Mouse (Mus musculus) CH12.LX (cell line): Measurements from ENCODE around the gene Esr2. TPM values are rescaled to one million over a fixed set of nuclear protein-coding genes. Genes with fewer than 3 reads are reported as not detected.

Source experiments
- DNase-seq: peaks from one replicate; pipeline ENCODE4 v3.0.0-alpha.2; 2013; ENCODE audit errors: extremely low read depth
- H3K27ac ChIP-seq: 2 replicates; pipeline ENCODE4 v1.5.1; 2012; ENCODE audit warnings: low read depth, mild to moderate bottlenecking, control low read depth, moderate library complexity; ENCODE audit not compliant: insufficient read depth
- H3K27me3 ChIP-seq: replicated peaks from 2 replicates; pipeline ENCODE3; 2012; ENCODE audit warnings: inconsistent platforms
- H3K36me3 ChIP-seq, 2 experiments: replicated peaks in 1 of 2; 2 replicates each; pipeline versions ENCODE3 to v1.6.1; 2012; ENCODE audit warnings: inconsistent platforms in 1 of 2, low read length in 1 of 2, mild to moderate bottlenecking in 1 of 2, mixed read lengths in 1 of 2, moderate library complexity in 1 of 2; ENCODE audit not compliant: control insufficient read depth in 1 of 2, insufficient read depth in 1 of 2
- H3K4me1 ChIP-seq, 2 experiments: 2 replicates each; pipeline ENCODE4 v1.6.1; 2012; ENCODE audit warnings: inconsistent platforms in 1 of 2, moderate library complexity in 1 of 2; ENCODE audit not compliant: insufficient read depth in 2 of 2, control insufficient read depth in 1 of 2
- H3K4me2 ChIP-seq: 2 replicates; pipeline ENCODE4 v1.6.1; 2012; ENCODE audit warnings: low read depth, mild to moderate bottlenecking, control low read depth; ENCODE audit not compliant: poor library complexity, insufficient read depth, severe bottlenecking
- H3K4me3 ChIP-seq, 3 experiments: fragments of 150-350 bp in 1 of 3; sonication (generic) in 1 of 3; replicated peaks in 1 of 3; 2 replicates each; pipeline versions ENCODE3 to v1.5.1; 2011 to 2012; ENCODE audit warnings: low read depth in 2 of 3, low read length in 2 of 3, mild to moderate bottlenecking in 2 of 3, moderate library complexity in 2 of 3, control low read depth in 1 of 3, improper control_type of control experiment in 1 of 3, inconsistent platforms in 1 of 3, mixed read lengths in 1 of 3; ENCODE audit not compliant: poor library complexity in 1 of 3
- H3K79me2 ChIP-seq: replicated peaks from 2 replicates; pipeline ENCODE4 v1.6.1; 2012; ENCODE audit warnings: mild to moderate bottlenecking, moderate library complexity; ENCODE audit not compliant: control insufficient read depth, poor library complexity, insufficient read depth, severe bottlenecking; ENCODE audit errors: extremely low read depth
- H3K9ac ChIP-seq: 2 replicates; pipeline ENCODE4 v1.6.1; 2012; ENCODE audit warnings: low read depth, mild to moderate bottlenecking, control low read depth, moderate library complexity; ENCODE audit not compliant: insufficient read depth
- H3K9me3 ChIP-seq: replicated peaks from 2 replicates; pipeline ENCODE3; 2012; ENCODE audit warnings: low read length, inconsistent platforms, mixed read lengths
- BHLHE40 ChIP-seq: IDR thresholded peaks from 2 replicates; pipeline ENCODE4 v1.6.1; 2011; ENCODE audit warnings: mild to moderate bottlenecking, low read depth, low read length, improper control_type of control experiment
- CHD1 ChIP-seq: IDR thresholded peaks from 2 replicates; pipeline ENCODE4 v1.6.1; 2012; ENCODE audit warnings: low read depth, low read length, improper control_type of control experiment, inconsistent platforms
- CHD2 ChIP-seq: IDR thresholded peaks from 2 replicates; pipeline ENCODE4 v1.6.1; 2011; ENCODE audit warnings: low read length, improper control_type of control experiment
- E2F4 ChIP-seq: IDR thresholded peaks from 2 replicates; pipeline ENCODE4 v1.6.1; 2011; ENCODE audit warnings: low read depth, low read length, improper control_type of control experiment; ENCODE audit not compliant: insufficient replicate concordance
- ELF1 ChIP-seq: IDR thresholded peaks from 2 replicates; pipeline ENCODE4 v1.6.1; 2014; ENCODE audit warnings: low read depth, mild to moderate bottlenecking, inconsistent platforms, low read length, improper control_type of control experiment
- EP300 ChIP-seq: IDR thresholded peaks from 2 replicates; pipeline ENCODE4 v1.6.1; 2011; ENCODE audit warnings: low read length, improper control_type of control experiment
- JUN ChIP-seq: IDR thresholded peaks from 2 replicates; pipeline ENCODE4 v1.6.1; 2011; ENCODE audit warnings: low read depth, mild to moderate bottlenecking, low read length, improper control_type of control experiment, moderate library complexity; ENCODE audit not compliant: insufficient read depth
- KAT2A ChIP-seq: IDR thresholded peaks from 2 replicates; pipeline ENCODE4 v1.6.1; 2012; ENCODE audit warnings: low read length, improper control_type of control experiment, inconsistent platforms; ENCODE audit not compliant: insufficient replicate concordance
- MAX ChIP-seq: IDR thresholded peaks from 2 replicates; pipeline ENCODE4 v1.6.1; 2011; ENCODE audit warnings: low read length, improper control_type of control experiment
- MYC ChIP-seq: IDR thresholded peaks from 2 replicates; pipeline ENCODE4 v1.6.1; 2011; ENCODE audit warnings: low read depth, mild to moderate bottlenecking, improper control_type of control experiment, low read length
- NRF1 ChIP-seq: IDR thresholded peaks from 2 replicates; pipeline ENCODE4 v1.6.1; 2014; ENCODE audit warnings: low read depth, mild to moderate bottlenecking, inconsistent platforms, low read length, improper control_type of control experiment, moderate library complexity
- POLR2A ChIP-seq: IDR thresholded peaks from 2 replicates; pipeline ENCODE4 v1.6.1; 2011; ENCODE audit warnings: low read depth, mild to moderate bottlenecking, improper control_type of control experiment, low read length
- POLR2AphosphoS2 ChIP-seq: IDR thresholded peaks from 2 replicates; pipeline ENCODE4 v1.6.1; 2011; ENCODE audit warnings: low read depth, low read length, improper control_type of control experiment
- RCOR1 ChIP-seq: conservative IDR thresholded peaks from 2 replicates; pipeline ENCODE4 v1.6.1; 2012; ENCODE audit warnings: low read depth, mild to moderate bottlenecking, inconsistent platforms, low read length, improper control_type of control experiment
- TBP ChIP-seq: conservative IDR thresholded peaks from 2 replicates; pipeline ENCODE4 v1.6.1; 2011; ENCODE audit warnings: low read depth, low read length, improper control_type of control experiment
- ZKSCAN1 ChIP-seq: IDR thresholded peaks from 2 replicates; pipeline ENCODE4 v1.6.1; 2012; ENCODE audit warnings: low read depth, inconsistent platforms, low read length, improper control_type of control experiment, borderline replicate concordance
- ZMIZ1 ChIP-seq: IDR thresholded peaks from 2 replicates; pipeline ENCODE4 v1.6.1; 2012; ENCODE audit warnings: low read depth, mild to moderate bottlenecking, inconsistent platforms, low read length, improper control_type of control experiment
- ZNF384 ChIP-seq: IDR thresholded peaks from 2 replicates; pipeline ENCODE4 v1.6.1; 2012; ENCODE audit warnings: low read depth, low read length, improper control_type of control experiment, inconsistent platforms
- dilution Hi-C: fragments of 300-500 bp; cut with MboI; formaldehyde crosslinking; loops from 2 replicates; pipeline ENCODE4 v1.14.3; 2020; ENCODE audit warnings: low sequenced_read_pairs; ENCODE audit not compliant: extremely low pct_unique_long_range_greater_than_20kb, extremely low pct_ligation_motif_present
- in situ Hi-C: fragments of 300-500 bp; cut with MboI; formaldehyde crosslinking; loops from 3 replicates; pipeline ENCODE4 v1.14.3; 2019; ENCODE audit warnings: low sequenced_read_pairs, low pct_ligation_motif_present, low pct_unique_long_range_greater_than_20kb, mixed read lengths
- polyA plus RNA-seq: library from polyadenylated mRNA; unstranded; fragments of >175 nt; gene quantifications from 2 replicates; pipeline ENCODE4 v1.2.1, GENCODE M21; 2012; ENCODE audit warnings: low read depth; ENCODE audit not compliant: insufficient read length
- total RNA-seq, 2 experiments: library from RNA; depleted of rRNA; stranded (reverse); fragments of 300-350 nt in 1 of 2; fragments of >200 nt in 1 of 2; gene quantifications; 2 replicates each; pipeline ENCODE4 v1.2.3; 2012 to 2014

The Esr2 gene
- total and polyA plus RNA-seq, 3 experiments = 0.04 TPM; not detected in 2

DNA sequence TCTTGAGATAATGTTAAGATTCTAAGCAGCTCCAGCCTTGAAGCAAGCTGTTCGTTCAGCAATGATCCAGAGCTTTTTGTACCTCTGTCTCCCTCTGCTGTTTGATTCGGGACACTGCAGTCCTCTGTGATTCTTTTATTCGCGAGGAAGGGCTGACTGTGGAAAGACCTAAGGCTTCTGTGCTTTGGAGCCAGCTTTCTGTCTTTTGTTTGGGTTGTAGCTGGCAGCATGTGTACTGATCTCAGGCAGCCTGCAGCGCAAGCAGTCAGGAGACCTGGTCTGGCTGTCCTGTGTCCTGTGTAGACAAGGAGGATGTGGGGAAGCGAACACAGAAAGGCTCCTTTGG, 19.6 kb upstream of the Esr2 start (continued):
- no peak for TF ChIP-seq CHD1

- peak; percentile 83 for DNase-seq
- no peaks in the 10 kb centered on the region for H3K36me3 ChIP-seq
Observed at GRCm38 (mm10) chr12:76195912-76196708, 19.1 kb upstream of the Esr2 start.

GRCm38 (mm10) chr12:76194526-76194925, 17.5 kb upstream of the Esr2 start:
- Histone ChIP-seq H3K4me1 (peaks cover 0 to 22% of the 10 kb centered on the region in 2 experiments), H3K27me3 (peaks cover 3% of the 10 kb centered on the region), H3K79me2 (no peaks in the 10 kb centered on the region), H3K4me2 (no peak overlapping the region), H3K9ac (no peak overlapping the region), H3K36me3 (no peaks in the 10 kb centered on the region), H3K9me3 (no peaks in the 10 kb centered on the region), H3K4me3 (no peak overlapping the region), H3K27ac (no peak overlapping the region)
- in situ Hi-C loops (loop anchor here (25.0 kb wide), 1 partner anchor 407 kb away; no protein-coding TSS in a partner anchor), dilution Hi-C loops (no loop called here)
- TF ChIP-seq ZMIZ1 = no peak
- TF ChIP-seq CHD2 = no peak
- TF ChIP-seq JUN = no peak
- TF ChIP-seq MYC = no peak
- no peak for TF ChIP-seq CHD1
- no peak for TF ChIP-seq MAX
- no peak for TF ChIP-seq TBP
- no peak for TF ChIP-seq ELF1
- TF ChIP-seq EP300 = no peak
- no peak for TF ChIP-seq KAT2A
- no peak for TF ChIP-seq ZKSCAN1
- no peak for TF ChIP-seq BHLHE40
- TF ChIP-seq POLR2AphosphoS2 = no peak
- DNase-seq = no peak

More at GRCm38 (mm10) chr12:76195912-76196708, 19.1 kb upstream of the Esr2 start:
- Histone ChIP-seq H3K4me2 (peak overlapping the region; percentile 98), H3K27me3 (peaks cover 3% of the 10 kb centered on the region), H3K27ac (no peak overlapping the region), H3K79me2 (no peaks in the 10 kb centered on the region), H3K4me1 (peaks cover 0 to 21% of the 10 kb centered on the region in 2 experiments; a peak in 3 of 4 replicates), H3K4me3 (peak overlapping the region in 2 of 3 experiments; percentile 26 to 37), H3K9me3 (no peaks in the 10 kb centered on the region), H3K9ac (peak overlapping the region; percentile 27; the same call in 1 of the 2 replicates)
- dilution Hi-C loops = no loop called here
- TF ChIP-seq CHD2 (0 out of 2 replicates have a peak, but pooled peaks have one; percentile 38), POLR2A (0 out of 2 replicates have a peak, but pooled peaks have one; percentile 29), NRF1 (peak; percentile 84), ZNF384 (no peak), E2F4 (no peak), MAX (peak; percentile 82), BHLHE40 (peak; percentile 80), RCOR1 (no peak)
- in situ Hi-C loops = loop anchor here (5.0 to 25.0 kb wide), 2 partner anchors 131 to 409 kb away; no protein-coding TSS in a partner anchor
